Mouse (Mus musculus): Measurements from ENCODE around the gene Cbfa2t3.

DNA sequence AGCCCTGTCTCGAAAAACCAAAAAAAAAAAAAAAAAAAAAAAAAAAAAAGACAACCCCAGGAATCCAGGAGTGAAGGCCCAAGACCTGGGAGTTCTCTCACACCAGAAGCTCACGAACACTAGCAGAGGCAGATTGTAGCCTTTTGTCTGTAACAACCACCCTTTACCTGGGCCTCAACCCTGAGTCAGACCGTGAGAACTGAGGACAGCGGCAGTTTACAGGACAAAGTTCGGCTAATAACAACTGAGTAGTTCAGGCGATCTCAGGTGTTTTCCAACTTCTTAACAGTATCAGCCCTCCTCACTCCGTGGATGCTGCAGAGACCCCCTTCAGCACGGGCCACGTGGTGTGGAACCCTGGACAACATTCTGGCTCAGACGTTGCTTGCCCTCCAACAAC lies 112.2 kb downstream of the Cbfa2t3 start:
- TF ChIP-seq CTCF (IDR thresholded peaks at IDR 0.05) (no peak), EP300 (IDR thresholded peaks at IDR 0.05) (no peak)

Data from lung, postnatal 0 days (tissue).